Mouse (Mus musculus) kidney, adult 11 months (tissue): ENCODE results near the gene Ppif.
A peak's percentile ranks its signal among the peaks of the same experiment; 100 is the strongest.

Source experiments
- DNase-seq: peaks from one replicate; pipeline ENCODE4 v3.0.0; 2022

Gene Ppif

GRCm38 (mm10) chr14:25693888-25694568 lies at the start of gene Ppif:
Gene Ppif (plus strand): TSS chr14:25694154.
- DNase-seq = peak; percentile 93

DNA sequence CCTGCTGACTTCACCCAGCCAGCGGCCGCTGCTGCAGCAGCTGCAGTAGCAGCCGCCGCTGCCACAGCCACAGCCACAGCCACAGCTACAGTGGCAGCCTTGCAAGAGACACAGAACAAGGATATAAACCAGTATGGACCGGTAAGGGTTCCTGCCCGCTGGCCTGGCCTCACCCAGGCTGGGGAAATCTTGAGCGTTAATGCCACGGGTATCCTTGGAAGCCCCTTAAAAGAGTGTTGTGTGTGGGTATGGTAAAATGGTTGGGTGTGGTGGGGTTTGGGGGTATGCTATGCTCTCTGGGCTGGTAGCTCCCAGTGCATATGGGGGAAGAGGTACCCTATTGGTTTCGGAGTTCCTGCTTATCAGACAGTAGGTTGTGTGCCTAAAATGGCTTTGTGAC lies 48.2 kb upstream of the Ppif start:
- DNase-seq = no peak

DNA sequence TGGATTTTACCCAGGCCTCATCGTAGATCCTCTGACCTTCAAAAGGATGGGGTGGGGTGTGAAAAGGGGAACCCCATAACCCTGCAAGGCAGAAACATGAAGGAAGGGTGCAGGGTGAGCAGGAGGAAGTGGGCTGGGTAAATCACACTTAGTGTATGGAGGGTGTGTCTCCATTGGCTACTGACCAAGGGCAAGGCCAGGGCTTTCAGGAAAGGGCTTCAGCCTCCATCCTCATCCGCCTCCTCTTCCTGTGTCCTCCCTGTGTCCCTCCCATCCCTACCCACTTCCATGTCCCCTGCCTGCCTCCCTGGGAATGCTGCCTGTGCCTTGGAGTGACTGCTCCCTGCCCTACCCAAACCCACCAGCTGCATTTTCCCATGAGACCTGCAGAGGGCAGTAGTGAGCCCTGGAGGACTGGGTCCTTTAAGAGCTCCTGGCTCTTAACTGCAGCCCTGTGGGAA lies 47.8 kb upstream of the Ppif start:
- peak; percentile 75 for DNase-seq

DNA sequence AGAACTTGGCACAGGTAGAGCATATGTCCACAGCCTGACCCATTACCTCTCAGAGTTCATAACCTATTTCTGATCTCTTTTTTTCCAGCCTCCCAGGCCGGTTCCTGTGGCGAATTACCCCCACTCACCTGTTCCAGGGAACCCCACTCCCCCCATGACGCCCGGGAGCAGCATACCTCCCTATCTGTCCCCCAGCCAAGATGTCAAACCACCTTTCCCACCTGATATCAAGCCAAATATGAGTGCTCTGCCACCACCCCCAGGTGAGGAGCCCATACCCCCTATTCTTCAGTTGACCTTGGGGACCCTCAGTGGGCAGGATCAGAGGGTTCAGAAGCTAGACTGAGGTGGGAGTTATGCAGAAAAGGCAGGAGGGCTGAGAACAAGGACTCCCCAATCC lies 42.8 kb upstream of the Ppif start:
- DNase-seq = no peak

DNA sequence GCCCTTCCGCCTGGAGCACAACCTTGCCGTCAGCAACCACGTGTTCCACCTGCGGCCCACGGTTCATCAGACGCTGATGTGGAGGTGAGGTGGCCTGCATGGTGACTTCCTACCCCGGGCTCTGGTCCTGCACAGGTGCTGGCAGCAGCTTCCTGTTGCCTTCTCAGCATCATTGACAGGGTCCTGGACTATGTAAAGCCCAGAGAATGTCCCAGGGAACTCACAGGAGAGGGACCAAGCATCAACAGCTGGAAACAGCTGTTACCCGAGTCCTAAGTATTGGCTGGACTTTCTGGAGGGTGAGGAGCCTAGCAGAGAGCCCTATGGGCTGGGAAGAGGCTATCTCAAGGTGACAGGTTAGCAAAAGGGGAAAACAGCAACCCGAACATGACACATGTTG lies 42.0 kb upstream of the Ppif start:
- no peak for DNase-seq

DNA sequence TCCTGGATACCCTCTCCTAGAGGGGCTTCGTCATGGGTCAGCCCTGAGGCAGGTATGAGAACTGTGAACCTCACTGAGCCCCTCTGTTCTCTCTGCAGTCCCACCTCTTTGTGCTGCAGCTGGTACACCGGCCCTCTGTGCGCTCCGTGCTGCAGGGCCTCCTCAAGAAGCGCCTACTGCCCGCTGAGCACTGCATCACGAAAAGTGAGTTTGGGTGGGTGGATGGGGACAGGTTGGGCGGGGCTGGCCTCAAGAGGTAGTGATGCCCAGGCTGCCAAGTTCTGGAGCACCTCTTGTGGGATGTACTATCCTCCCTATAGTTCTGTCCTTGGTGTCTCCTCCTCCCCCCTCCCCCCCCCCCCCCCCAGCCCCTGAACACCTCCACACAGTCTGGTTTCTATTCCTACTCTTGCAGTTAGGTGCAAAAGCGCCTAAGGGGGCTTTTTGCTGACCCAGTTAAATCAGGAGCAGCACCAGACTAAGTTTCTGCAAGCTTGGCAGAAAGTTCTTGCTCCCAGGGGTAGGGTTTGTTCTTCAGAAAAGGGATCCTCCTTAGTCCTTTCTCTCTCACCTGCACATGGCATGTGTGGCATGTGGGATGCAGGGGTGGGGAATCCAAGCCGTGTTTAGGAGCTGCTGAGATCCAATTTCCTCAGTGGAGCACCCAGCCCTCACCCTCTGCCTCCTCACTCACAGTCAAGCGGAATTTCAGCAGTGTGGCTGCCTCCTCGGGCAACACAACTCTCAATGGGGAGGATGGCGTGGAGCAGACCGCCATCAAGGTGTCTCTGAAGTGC lies 39.4 kb upstream of the Ppif start:
- no peak for DNase-seq

DNA sequence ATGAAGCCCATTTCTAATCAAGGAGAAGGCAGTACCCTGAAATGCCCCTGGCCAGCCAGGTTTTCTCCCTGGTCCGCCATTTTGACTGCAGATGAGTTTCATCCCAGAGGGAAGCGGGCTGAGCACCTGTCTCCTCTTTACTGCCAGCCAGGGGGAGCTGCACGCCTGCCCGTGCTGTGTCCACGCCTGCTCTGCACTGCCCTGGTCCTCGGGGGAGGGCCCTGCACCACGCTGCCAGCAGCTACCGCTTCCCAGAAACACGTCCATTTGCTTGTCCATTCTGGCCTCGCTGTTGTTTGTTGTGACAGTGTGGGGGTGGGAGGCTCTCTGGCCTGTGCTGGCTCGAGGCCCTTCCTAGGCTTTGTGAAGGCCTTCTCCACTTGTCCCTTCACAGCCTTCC lies 33.3 kb upstream of the Ppif start:
- no peak for DNase-seq

- no peak for DNase-seq
Observed at GRCm38 (mm10) chr14:25661185-25661920, 32.6 kb upstream of the Ppif start.

DNA sequence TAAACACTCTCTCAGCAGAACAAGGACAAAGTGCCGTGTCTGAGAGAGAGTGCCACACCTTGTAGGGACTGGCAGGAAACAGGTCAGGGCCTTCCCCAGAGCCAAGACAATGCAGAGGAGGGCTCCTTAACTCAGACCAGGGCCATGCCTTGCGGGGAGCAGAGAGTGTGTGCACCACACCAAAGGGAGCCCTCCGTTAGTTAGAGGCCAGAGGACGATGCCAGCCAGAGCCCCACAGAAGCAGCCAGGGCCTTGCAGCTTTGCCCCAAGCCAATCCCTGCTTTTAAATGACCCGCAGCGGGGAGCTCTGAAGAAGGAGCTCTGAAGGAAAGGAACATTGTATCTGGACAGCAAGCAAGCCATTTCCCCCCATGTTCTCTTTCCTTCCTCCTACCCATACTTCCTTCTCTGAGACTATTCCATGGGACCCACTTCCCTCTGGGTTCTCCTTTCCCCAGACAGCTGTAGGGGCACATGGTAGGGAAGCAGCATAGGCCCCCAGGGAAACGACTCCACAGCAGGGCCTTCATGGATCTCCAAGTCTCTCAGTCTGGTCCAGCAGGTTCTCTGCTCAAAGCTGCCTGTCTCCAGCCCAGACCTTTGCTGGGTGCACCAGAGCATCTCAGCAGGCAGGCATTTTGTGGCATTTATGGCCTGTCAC lies 30.2 kb upstream of the Ppif start:
- DNase-seq = no peak

GRCm38 (mm10) chr14:25664310-25664695 lies 29.7 kb upstream of the Ppif start:
- no peak for DNase-seq

DNA sequence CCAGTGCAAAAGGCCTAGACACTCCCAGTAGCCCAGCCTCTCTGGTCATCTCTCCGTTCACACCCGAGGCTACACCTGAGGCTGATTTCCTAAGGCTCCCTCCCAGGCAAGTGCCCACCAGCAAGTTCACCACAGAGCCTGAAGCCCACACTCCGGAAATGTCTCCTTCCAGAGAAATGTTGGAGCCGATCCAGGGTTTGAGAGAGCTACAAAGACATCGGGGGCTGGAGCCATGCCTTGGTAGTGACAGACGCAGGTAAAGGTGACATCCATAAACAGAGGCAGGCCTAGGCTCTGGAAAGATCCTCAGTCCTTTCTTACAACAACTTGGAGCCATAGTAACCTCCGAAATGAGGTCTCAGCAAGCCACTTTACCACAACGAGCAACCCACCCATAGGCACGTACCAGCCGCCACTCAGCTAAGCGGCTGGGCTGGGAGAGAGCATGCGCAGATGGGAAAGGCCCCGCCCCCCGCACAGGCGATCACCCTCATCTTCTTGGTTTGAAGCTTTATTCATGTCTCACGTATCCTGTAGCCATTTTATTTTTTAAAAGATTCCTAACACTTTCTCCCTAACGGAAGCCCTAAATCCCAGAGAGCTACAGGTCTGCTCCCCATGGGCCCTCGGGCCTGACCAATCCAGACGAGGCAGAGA lies 28.5 kb upstream of the Ppif start:
- no peak for DNase-seq

GRCm38 (mm10) chr14:25666668-25667376 lies 27.1 kb upstream of the Ppif start:
- no peak for DNase-seq

GRCm38 (mm10) chr14:25667587-25667986 lies 26.4 kb upstream of the Ppif start:
- no peak for DNase-seq

DNA sequence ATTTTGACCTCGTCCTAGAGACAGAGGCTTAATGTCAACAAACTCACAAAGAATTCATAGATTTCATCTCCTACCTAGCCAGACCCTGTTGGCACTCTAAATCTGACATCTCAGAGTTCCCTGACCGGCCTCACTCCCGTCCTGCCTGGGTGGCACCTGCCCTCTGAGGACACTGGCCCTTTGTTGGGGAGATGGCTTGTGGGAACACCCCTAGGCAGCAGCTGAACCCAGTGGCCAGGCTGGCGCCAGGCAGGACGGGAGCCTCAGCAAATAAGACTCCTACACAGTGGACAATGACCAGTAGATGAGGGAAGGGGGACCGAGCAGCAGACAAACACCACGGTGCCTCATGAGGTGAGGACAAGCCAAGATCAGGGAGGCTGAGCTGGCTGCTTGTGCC lies 14.3 kb upstream of the Ppif start:
- DNase-seq = no peak

GRCm38 (mm10) chr14:25682020-25682419 lies 11.9 kb upstream of the Ppif start:
- no peak for DNase-seq

DNA sequence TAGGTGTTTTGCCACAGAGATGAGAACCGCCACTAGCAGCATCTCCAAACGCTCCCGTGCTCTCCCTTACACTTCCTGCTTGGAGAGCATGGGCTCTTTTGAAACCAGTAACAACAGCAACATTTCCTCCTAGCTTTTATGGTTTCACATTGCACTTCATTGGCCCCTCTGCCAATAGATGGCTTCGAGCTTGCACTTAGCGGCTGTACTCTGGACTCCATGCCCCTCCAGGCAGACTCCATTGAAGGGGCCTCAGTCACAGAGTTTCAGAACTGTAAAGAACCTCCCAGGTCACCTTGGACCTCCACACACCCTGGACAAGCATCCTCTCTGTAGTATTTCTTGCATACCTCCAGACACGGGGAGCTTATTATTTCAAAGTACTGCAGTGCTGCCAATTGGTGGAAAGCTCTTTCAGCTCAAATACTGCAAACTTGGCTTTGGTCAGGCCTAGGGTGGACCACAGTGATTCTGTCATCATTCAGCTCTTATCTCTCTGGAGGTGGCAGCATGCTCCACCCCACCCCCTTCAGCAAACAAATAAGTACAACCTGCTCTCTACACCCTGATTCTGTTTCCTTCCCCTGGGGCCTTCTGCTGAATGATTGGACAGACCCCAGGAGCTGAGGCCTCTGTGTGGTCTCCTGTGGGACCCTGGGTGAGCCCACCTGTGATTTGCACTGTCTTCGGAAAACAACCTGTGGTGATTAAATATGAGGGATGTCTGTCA lies 7.6 kb upstream of the Ppif start:
- DNase-seq = no peak

DNA sequence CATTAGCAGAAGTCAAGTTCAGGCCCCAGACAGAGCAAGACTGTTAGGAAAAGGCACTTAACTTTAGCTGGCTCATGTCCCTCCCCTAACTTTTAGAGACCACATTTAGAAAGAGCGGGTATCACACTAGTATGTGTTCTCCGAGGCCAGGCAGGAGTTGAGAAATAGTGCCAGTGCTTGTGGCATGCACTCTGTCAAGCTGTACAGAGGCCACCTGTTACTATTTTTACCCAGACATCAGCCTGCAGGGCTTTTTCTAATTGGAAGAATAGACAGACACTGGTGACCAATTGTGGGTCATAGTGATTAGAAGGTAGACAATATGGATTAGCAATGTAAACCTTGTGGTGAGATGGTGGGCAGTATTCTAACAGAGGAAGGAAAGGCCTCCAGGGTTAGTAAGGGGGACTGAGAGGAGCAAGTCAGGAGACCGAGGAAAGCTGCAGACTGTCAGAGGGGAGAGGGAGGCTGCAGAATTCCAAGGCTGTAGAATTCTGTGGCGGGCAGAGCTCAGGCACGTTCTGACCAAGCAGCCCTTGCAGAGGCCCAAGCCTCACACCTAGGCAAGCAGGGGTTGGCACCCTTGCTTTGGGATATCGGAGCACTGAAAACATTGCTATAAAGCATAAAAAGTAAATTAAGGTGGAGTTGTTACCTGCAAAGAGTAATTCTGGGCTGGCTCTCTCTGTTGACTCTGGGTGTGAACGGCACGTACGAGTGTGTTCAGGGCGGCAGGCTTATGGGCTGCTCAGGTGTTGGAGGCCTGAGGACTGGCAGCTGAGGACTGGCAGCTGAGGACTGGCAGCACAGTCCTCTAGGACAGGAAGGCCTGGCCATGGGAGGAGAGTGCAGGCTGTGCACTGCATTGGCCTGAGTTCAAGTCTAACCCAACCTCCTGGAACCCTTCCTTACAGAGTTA lies 6.7 kb upstream of the Ppif start:
- DNase-seq = no peak

DNA sequence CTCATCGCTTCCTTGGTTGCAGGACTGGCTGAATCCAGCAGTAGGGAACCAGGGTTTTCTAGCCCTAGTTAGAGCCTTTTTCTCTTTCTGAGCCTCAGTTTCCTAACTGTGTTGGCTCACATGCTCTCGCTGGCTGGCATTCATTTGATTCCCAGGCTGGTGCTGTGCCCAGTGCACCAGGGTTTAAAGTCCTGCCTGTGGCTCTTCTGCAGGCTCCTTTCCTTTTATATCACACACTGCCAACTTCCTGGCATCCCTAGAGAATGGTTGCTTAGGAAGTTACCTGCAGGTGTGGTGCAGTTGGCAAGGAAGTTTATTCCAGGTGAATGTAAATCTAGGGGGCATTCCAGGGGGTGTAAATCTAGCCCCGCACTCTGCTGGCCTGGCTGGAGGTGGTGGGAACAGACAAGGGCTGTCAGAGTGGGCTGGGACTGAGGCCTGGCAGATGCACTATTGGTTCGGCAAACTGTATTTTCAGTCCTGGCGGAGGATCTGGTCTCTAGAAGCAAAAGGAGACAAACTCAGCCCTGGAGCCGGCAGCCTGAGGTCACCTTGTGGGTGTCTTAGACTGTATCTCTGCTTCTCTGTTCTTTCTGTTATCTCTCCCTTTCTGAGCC lies 575 bp upstream of the Ppif start:
- DNase-seq = peak; percentile 43

- DNase-seq = peak; percentile 63
Observed at GRCm38 (mm10) chr14:25694569-25694897, 579 bp downstream of the Ppif start.

GRCm38 (mm10) chr14:25695059-25695458 lies 1.1 kb downstream of the Ppif start:
- no peak for DNase-seq
